In the genomic region with DNA sequence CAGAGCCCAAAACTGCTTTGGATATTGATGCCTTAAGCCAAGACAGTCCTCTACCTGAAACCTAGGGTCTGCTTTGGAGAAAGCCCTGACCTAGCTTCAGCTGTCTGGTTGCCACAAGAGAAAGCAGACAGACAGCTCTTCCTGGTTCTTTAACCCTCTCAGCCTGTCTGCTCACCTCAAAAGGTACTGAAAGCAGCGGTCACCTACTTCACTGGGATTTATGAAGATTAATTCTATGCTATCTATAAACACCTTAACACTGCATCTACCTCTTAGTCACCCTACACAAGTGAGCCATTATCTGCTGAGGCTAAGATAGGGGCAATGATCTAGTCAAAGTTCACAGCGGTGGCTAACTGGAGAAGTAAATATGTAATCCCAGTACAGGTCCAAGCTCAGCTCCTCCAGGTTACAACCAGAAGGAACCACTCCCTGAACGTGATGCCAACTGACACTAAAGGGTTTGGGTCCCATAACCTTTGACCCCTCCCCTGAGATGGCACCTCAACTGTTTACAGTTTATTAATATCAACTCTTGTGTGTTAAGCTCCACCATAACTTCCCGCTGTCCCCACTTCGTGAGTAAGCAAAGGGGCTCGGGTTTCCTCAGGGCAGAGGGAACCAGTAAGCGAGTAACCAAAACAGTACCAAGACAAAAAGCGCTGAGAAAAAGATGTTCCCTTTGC, we compare ENCODE assay signal across 8 mouse cellular contexts. TPM values are rescaled to one million over a fixed set of nuclear protein-coding genes. Genes with fewer than 3 reads are reported as not detected.
DNase-seq lines count a peak whose midpoint lies in the region; ATAC-seq and TF ChIP-seq lines count a peak whose summit lies in the region.

No protein-coding gene starts in this region.

- no peaks in the 10 kb centered on the region for H3K27me3 ChIP-seq in embryonic facial prominence, embryonic 14.5 days (replicated peaks; ENCODE audit: control insufficient read depth, insufficient read depth, low read length)
- H3K27me3 ChIP-seq in intestine, embryonic 16.5 days (replicated peaks; ENCODE audit: control insufficient read depth, insufficient read depth, low read length) = no peaks in the 10 kb centered on the region
- H3K27me3 ChIP-seq in liver, postnatal 0 days (ENCODE audit: insufficient read depth, low read length) = no peaks in the 10 kb centered on the region

- peak overlapping the region; percentile 63 for H3K4me3 ChIP-seq in embryonic facial prominence, embryonic 14.5 days (ENCODE audit: low read depth, low read length)
- peak overlapping the region; percentile 93 for H3K4me3 ChIP-seq in intestine, embryonic 16.5 days (ENCODE audit: low read length)
- H3K4me3 ChIP-seq in liver, postnatal 0 days (ENCODE audit: low read depth, low read length) = peak overlapping the region; percentile 90

- no peak for TF ChIP-seq EP300 in liver, postnatal 0 days (IDR thresholded peaks at IDR 0.05; ENCODE audit: low read depth)

- 22% methylated on average over 8 of the region's 8 CpGs for WGBS in embryonic facial prominence, embryonic 14.5 days
- 12% methylated on average over 8 of the region's 8 CpGs for WGBS in intestine, embryonic 16.5 days
- 17% methylated on average over 8 of the region's 8 CpGs for WGBS in liver, postnatal 0 days (ENCODE audit: insufficient replicate concordance)

- H3K27ac ChIP-seq in embryonic facial prominence, embryonic 14.5 days (replicated peaks; ENCODE audit: low read depth, low read length) = peak overlapping the region; percentile 99; the same call in 1 of the 2 replicates
- peak overlapping the region; percentile 98 for H3K27ac ChIP-seq in intestine, embryonic 16.5 days (ENCODE audit: low read length)
- peak overlapping the region; percentile 99 for H3K27ac ChIP-seq in liver, postnatal 0 days (ENCODE audit: low read depth)

- peak overlapping the region; percentile 87 for H3K4me2 ChIP-seq in embryonic facial prominence, embryonic 14.5 days (ENCODE audit: low read depth, low read length)
- peak overlapping the region; percentile 76 for H3K4me2 ChIP-seq in intestine, embryonic 16.5 days (ENCODE audit: low read depth, low read length)
- H3K4me2 ChIP-seq in liver, postnatal 0 days (ENCODE audit: low read depth, low read length) = peak overlapping the region; percentile 92

- TF ChIP-seq CTCF in liver, postnatal 0 days (IDR thresholded peaks at IDR 0.05; ENCODE audit: low read depth) = no peak

- peak overlapping the region; percentile 91 for H3K9ac ChIP-seq in embryonic facial prominence, embryonic 14.5 days (ENCODE audit: low read depth, low read length)
- peak overlapping the region; percentile 98 for H3K9ac ChIP-seq in intestine, embryonic 16.5 days (ENCODE audit: low read depth, low read length)
- H3K9ac ChIP-seq in liver, postnatal 0 days (replicated peaks) = peak overlapping the region; percentile 96

- no peak for ATAC-seq in embryonic facial prominence, embryonic 14.5 days (ENCODE audit: low read depth)
- ATAC-seq in intestine, embryonic 16.5 days = peak; percentile 49
- ATAC-seq in liver, postnatal 0 days = no peak

- H3K4me1 ChIP-seq in embryonic facial prominence, embryonic 14.5 days (ENCODE audit: control insufficient read depth, insufficient read depth, low read length) = peaks cover 19% of the 10 kb centered on the region
- H3K4me1 ChIP-seq in intestine, embryonic 16.5 days (ENCODE audit: control insufficient read depth, insufficient read depth, low read length) = peaks cover 27% of the 10 kb centered on the region
- peaks cover 47% of the 10 kb centered on the region for H3K4me1 ChIP-seq in liver, postnatal 0 days (ENCODE audit: insufficient read depth)

- peak; percentile 25 for DNase-seq in layer of hippocampus, adult 11-12 months (ENCODE audit: low spot score)
- DNase-seq in layer of hippocampus, postnatal 36 days = no peak
- peak; percentile 9 for DNase-seq in embryonic facial prominence, embryonic 14.5 days (ENCODE audit: low spot score)
- no peak for DNase-seq in liver, postnatal 0 days
- DNase-seq in right cerebral cortex, postnatal 25 days = no peak
- no peak for DNase-seq in adrenal gland, postnatal 36 days
- DNase-seq in frontal cortex, adult 2 months (ENCODE audit: extremely low spot score in 1 of 2, low spot score in 1 of 2) = no peak

- peaks cover 32% of the 10 kb centered on the region for H3K36me3 ChIP-seq in embryonic facial prominence, embryonic 14.5 days (ENCODE audit: control insufficient read depth, insufficient read depth, low read length)
- peaks cover 13% of the 10 kb centered on the region for H3K36me3 ChIP-seq in intestine, embryonic 16.5 days (ENCODE audit: control insufficient read depth, insufficient read depth, low read length)
- peaks cover 43% of the 10 kb centered on the region for H3K36me3 ChIP-seq in liver, postnatal 0 days (replicated peaks; ENCODE audit: insufficient read depth, low read length)

- H3K9me3 ChIP-seq in embryonic facial prominence, embryonic 14.5 days (ENCODE audit: control insufficient read depth, low read length) = no peaks in the 10 kb centered on the region
- H3K9me3 ChIP-seq in intestine, embryonic 16.5 days (ENCODE audit: control insufficient read depth, low read length) = no peaks in the 10 kb centered on the region
- H3K9me3 ChIP-seq in liver, postnatal 0 days (ENCODE audit: low read length) = no peaks in the 10 kb centered on the region

RNA-seq across cellular contexts. Expression of a gene that starts 1.2 kb away (rescaled TPM):
- 10 to 100 TPM; 73.5 to 83.4 TPM for total RNA-seq in layer of hippocampus, postnatal 36 days (2021)
- polyA plus RNA-seq in embryonic facial prominence, embryonic 14.5 days (2014; fragmentation: Nextera tagmentation; extraction: Ambion mirVana) = 147 and 162 TPM in 2 replicates
- 136 and 144 TPM in 2 replicates for polyA plus RNA-seq in intestine, embryonic 16.5 days (2015; fragmentation: Nextera tagmentation; extraction: Ambion mirVana)
- 51.9 and 58.8 TPM in 2 replicates for polyA plus RNA-seq in liver, postnatal 0 days (2015; fragmentation: Nextera tagmentation; extraction: Ambion mirVana)
- 10 to 100 TPM; 81.9 to 98.1 TPM for total RNA-seq in adrenal gland, postnatal 36 days (2021)
- polyA plus RNA-seq in frontal cortex, adult 2 months (2012; rRNA removed) = 33.8 and 34.6 TPM in 2 replicates

RNA-seq across cellular contexts. Expression of a gene that starts 1.6 kb away (rescaled TPM):
- 10 to 100 TPM; 14.8 to 16.1 TPM for total RNA-seq in layer of hippocampus, postnatal 36 days (2021)
- polyA plus RNA-seq in embryonic facial prominence, embryonic 14.5 days (2014; fragmentation: Nextera tagmentation; extraction: Ambion mirVana) = 32.9 and 35.8 TPM in 2 replicates
- 55.5 and 63.0 TPM in 2 replicates for polyA plus RNA-seq in intestine, embryonic 16.5 days (2015; fragmentation: Nextera tagmentation; extraction: Ambion mirVana)
- polyA plus RNA-seq in liver, postnatal 0 days (2015; fragmentation: Nextera tagmentation; extraction: Ambion mirVana) = 45.2 and 45.6 TPM in 2 replicates
- 10 to 100 TPM; 29.7 to 42.1 TPM for total RNA-seq in adrenal gland, postnatal 36 days (2021)
- polyA plus RNA-seq in frontal cortex, adult 2 months (2012; rRNA removed) = 15.9 and 17.2 TPM in 2 replicates

RNA-seq across cellular contexts. Expression of a gene that starts 43.9 kb away (rescaled TPM):
- 1 to 10 TPM; 9.0 to 9.7 TPM for total RNA-seq in layer of hippocampus, postnatal 36 days (2021)
- polyA plus RNA-seq in embryonic facial prominence, embryonic 14.5 days (2014; fragmentation: Nextera tagmentation; extraction: Ambion mirVana) = 5.7 and 7.9 TPM in 2 replicates
- polyA plus RNA-seq in intestine, embryonic 16.5 days (2015; fragmentation: Nextera tagmentation; extraction: Ambion mirVana) = 1.9 and 2.7 TPM in 2 replicates
- 0.05 and 0.06 TPM in 2 replicates for polyA plus RNA-seq in liver, postnatal 0 days (2015; fragmentation: Nextera tagmentation; extraction: Ambion mirVana)
- total RNA-seq in adrenal gland, postnatal 36 days (2021) = under 1 TPM; 0.17 to 0.36 TPM
- 8.4 and 8.7 TPM in 2 replicates for polyA plus RNA-seq in frontal cortex, adult 2 months (2012; rRNA removed)

RNA-seq across cellular contexts. Expression of a gene that starts 45.2 kb away (rescaled TPM):
- total RNA-seq in layer of hippocampus, postnatal 36 days (2021) = 1 to 10 TPM; 2.7 to 3.6 TPM
- polyA plus RNA-seq in embryonic facial prominence, embryonic 14.5 days (2014; fragmentation: Nextera tagmentation; extraction: Ambion mirVana) = 0.39 and 1.4 TPM in 2 replicates
- 115 and 144 TPM in 2 replicates for polyA plus RNA-seq in intestine, embryonic 16.5 days (2015; fragmentation: Nextera tagmentation; extraction: Ambion mirVana)
- polyA plus RNA-seq in liver, postnatal 0 days (2015; fragmentation: Nextera tagmentation; extraction: Ambion mirVana) = 27.4 and 28.6 TPM in 2 replicates
- total RNA-seq in adrenal gland, postnatal 36 days (2021) = not detected
- polyA plus RNA-seq in frontal cortex, adult 2 months (2012; rRNA removed) = 4.2 and 4.8 TPM in 2 replicates

Comparison
In these comparisons a context has a peak if more than half of its experiments do, and no peak if none do; other contexts are left out.
1. DNase-seq: peak in layer of hippocampus, adult 11-12 months (single experiment) and embryonic facial prominence, embryonic 14.5 days (single experiment); none in layer of hippocampus, postnatal 36 days (0 of 2), liver, postnatal 0 days (single experiment), right cerebral cortex, postnatal 25 days (single experiment), adrenal gland, postnatal 36 days (0 of 2) and frontal cortex, adult 2 months (0 of 2).
2. Peak in every context shown above with its lines, with median percentiles within 50 percentile points of each other: H3K27ac ChIP-seq, H3K4me2 ChIP-seq, H3K4me3 ChIP-seq and H3K9ac ChIP-seq.